Mouse (Mus musculus) C2C12 (cell line): ENCODE measurements around the gene Hdac6. TPM values are rescaled to one million over a fixed set of nuclear protein-coding genes. Genes with fewer than 3 reads are reported as not detected.
A peak's percentile ranks its signal among the peaks of the same experiment; 100 is the strongest.

Experiments used
- H3K27me3 ChIP-seq: one replicate; pipeline ENCODE4 v1.6.1; 2011; ENCODE audit not compliant: control insufficient read depth, insufficient read depth, insufficient read length
- H3K36me3 ChIP-seq: one replicate; pipeline ENCODE4 v1.6.1; 2011; ENCODE audit not compliant: control insufficient read depth, insufficient read depth
- H3K4me3 ChIP-seq: one replicate; pipeline ENCODE4 v1.5.1; 2011; ENCODE audit warnings: mild to moderate bottlenecking, control low read depth; ENCODE audit not compliant: poor library complexity, insufficient read depth, severe bottlenecking
- H3K79me2 ChIP-seq: one replicate; pipeline ENCODE4 v1.6.1; 2011; ENCODE audit not compliant: control insufficient read depth, insufficient read depth
- H3K79me3 ChIP-seq: one replicate; pipeline ENCODE4 v1.6.1; 2011; ENCODE audit warnings: low read depth, control low read depth
- H3ac ChIP-seq: one replicate; pipeline ENCODE3; 2011; ENCODE audit warnings: low read depth; ENCODE audit not compliant: control insufficient read depth, insufficient read length
- CEBPB ChIP-seq: IDR thresholded peaks from one replicate; pipeline ENCODE4 v1.6.1; 2011; ENCODE audit warnings: low read depth, mild to moderate bottlenecking, control low read depth, moderate library complexity
- CTCF ChIP-seq: IDR thresholded peaks from one replicate; pipeline ENCODE4 v1.5.1; 2011; ENCODE audit not compliant: control insufficient read depth, insufficient read depth, insufficient read length
- FOSL1 ChIP-seq: IDR thresholded peaks from one replicate; pipeline ENCODE4 v1.8.0; 2011; ENCODE audit warnings: mild to moderate bottlenecking, low read length; ENCODE audit not compliant: poor library complexity, insufficient read depth, severe bottlenecking
- MAX ChIP-seq: IDR thresholded peaks from one replicate; pipeline ENCODE4 v1.6.1; 2011; ENCODE audit warnings: mild to moderate bottlenecking, control low read depth
- MYOD1 ChIP-seq: IDR thresholded peaks from one replicate; pipeline ENCODE4 v1.6.1; 2011; ENCODE audit warnings: low read depth; ENCODE audit not compliant: control insufficient read depth, insufficient read length
- MYOG ChIP-seq: IDR thresholded peaks from one replicate; pipeline ENCODE4 v1.6.1; 2011; ENCODE audit not compliant: control insufficient read depth, insufficient read length; ENCODE audit errors: extremely low read depth
- USF1 ChIP-seq: IDR thresholded peaks from one replicate; pipeline ENCODE4 v1.6.1; 2011; ENCODE audit warnings: low read depth, mild to moderate bottlenecking, control low read depth, moderate library complexity
- polyA plus RNA-seq: library from polyadenylated mRNA; unstranded; fragments of >200 nt; fragmentation: generic; extraction: Trizol; gene quantifications from one replicate; pipeline ENCODE4 v1.2.1, GENCODE M21; 2012; ENCODE audit warnings: missing spikeins

Gene Hdac6
- polyA plus RNA-seq, 1 experiment = 19.0 TPM

GRCm38 (mm10) chrX:7883841-7884567, 63.7 kb downstream of the Hdac6 start, which contains the start of gene Slc35a2:
Gene Slc35a2, plus strand, starts transcription at chrX:7884028.
- Histone ChIP-seq H3K79me3 (peaks cover 8% of the 10 kb centered on the region), H3K4me3 (peak within 1 kb of the TSS; percentile 44), H3K79me2 (peaks cover 24% of the 10 kb centered on the region), H3ac (peak within 1 kb of the TSS; percentile 71), H3K36me3 (no peaks in the 10 kb centered on the region), H3K27me3 (no peaks in the 10 kb centered on the region)
- TF ChIP-seq MAX (no peak), CTCF (no peak), FOSL1 (no peak), CEBPB (no peak), USF1 (no peak), MYOD1 (no peak), MYOG (no peak)

Other genes starting within 250 kb of the Hdac6 start
- gene Wdr45, start 233.6 kb downstream of the Hdac6 start, polyA plus RNA-seq = 18.4 TPM
- gene Gm45208, start 225.6 kb downstream of the Hdac6 start, polyA plus RNA-seq = 0.22 TPM
- 93.9 TPM for gene Praf2, start 219.4 kb downstream of the Hdac6 start, polyA plus RNA-seq
- 9.4 TPM for gene Ccdc120, start 197.0 kb downstream of the Hdac6 start, polyA plus RNA-seq
- gene Tfe3, start 185.3 kb downstream of the Hdac6 start, polyA plus RNA-seq = 46.7 TPM
- gene Gripap1, start 158.1 kb downstream of the Hdac6 start, polyA plus RNA-seq = 17.9 TPM
- 0.11 TPM for gene Kcnd1, start 125.6 kb downstream of the Hdac6 start, polyA plus RNA-seq
- gene Otud5, start 106.5 kb downstream of the Hdac6 start, polyA plus RNA-seq = 32.0 TPM
- gene Pim2, start 69.6 kb downstream of the Hdac6 start, polyA plus RNA-seq = 2.4 TPM
- 20.6 TPM for gene Slc35a2, start 63.9 kb downstream of the Hdac6 start, polyA plus RNA-seq
- 79.2 TPM for gene Pqbp1, start 48.6 kb downstream of the Hdac6 start, polyA plus RNA-seq
- gene Timm17b, start 48.5 kb downstream of the Hdac6 start, polyA plus RNA-seq = 43.1 TPM
- gene Gm10491, start 40.1 kb downstream of the Hdac6 start, polyA plus RNA-seq = not detected
- 0.27 TPM for gene Gm10490, start 38.3 kb downstream of the Hdac6 start, polyA plus RNA-seq
- gene Pcsk1n, start 28.1 kb downstream of the Hdac6 start, polyA plus RNA-seq = not detected
- gene Eras, start 19.3 kb downstream of the Hdac6 start, polyA plus RNA-seq = not detected
- 0.02 TPM for gene Gata1, start 30.2 kb upstream of the Hdac6 start, polyA plus RNA-seq
- gene Glod5, start 70.6 kb upstream of the Hdac6 start, polyA plus RNA-seq = not detected
- 106 TPM for gene Suv39h1, start 126.9 kb upstream of the Hdac6 start, polyA plus RNA-seq
- 0.74 TPM for gene Was, start 142.6 kb upstream of the Hdac6 start, polyA plus RNA-seq
- gene Wdr13, start 185.0 kb upstream of the Hdac6 start, polyA plus RNA-seq = 11.1 TPM
- gene Rbm3, start 198.0 kb upstream of the Hdac6 start, polyA plus RNA-seq = 537 TPM
- 9.9 TPM for gene Tbc1d25, start 228.3 kb upstream of the Hdac6 start, polyA plus RNA-seq
- gene Ebp, start 245.6 kb upstream of the Hdac6 start, polyA plus RNA-seq = 73.1 TPM